Mouse (Mus musculus): ENCODE data around the gene Mief1.

DNA sequence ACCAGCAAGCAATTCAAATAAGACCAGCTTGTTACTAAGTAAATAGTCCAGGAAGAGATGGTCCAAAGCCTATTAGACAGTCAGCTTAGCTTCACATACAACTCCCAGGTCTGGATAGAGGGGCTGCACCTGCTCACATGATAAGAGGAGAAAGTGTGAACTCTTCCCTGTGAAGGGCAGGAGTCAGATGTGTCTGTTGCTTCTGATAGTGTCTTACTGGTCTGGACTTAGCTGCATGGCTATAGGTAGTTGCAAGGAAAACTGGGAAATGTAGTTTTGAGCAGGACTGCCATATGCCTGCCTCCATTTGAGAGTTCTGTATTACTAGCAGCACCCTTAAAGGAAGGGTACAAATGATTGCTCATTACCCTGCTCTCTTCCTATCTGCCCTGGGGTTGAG lies 20.1 kb upstream of the Mief1 start:
- TF ChIP-seq GATA1 (IDR thresholded peaks at IDR 0.05; ENCODE audit: borderline replicate concordance, low read length) (no peak), FLI1 (IDR thresholded peaks at IDR 0.05; ENCODE audit: low read length) (no peak)
